Mouse (Mus musculus): ENCODE measurements around the gene Yae1d1. TPM values are rescaled to one million over a fixed set of nuclear protein-coding genes. Genes with fewer than 3 reads are reported as not detected.

Gene Yae1d1
- polyA plus RNA-seq (2016; fragmentation: Nextera tagmentation; extraction: Ambion mirVana), result 79.5 and 81.6 TPM in 2 replicates

- H3K9me3 ChIP-seq (replicated peaks), result no peaks in the 10 kb centered on the region
- H3K36me3 ChIP-seq, result 0 out of 2 replicates have a peak, but pooled peaks cover 3% of the 10 kb centered on the region
- peak within 1 kb of the TSS; percentile 76 for H3K27ac ChIP-seq
- H3K27me3 ChIP-seq, result no peaks in the 10 kb centered on the region
- peak within 1 kb of the TSS; percentile 81 for H3K4me3 ChIP-seq
- H3K4me1 ChIP-seq, result no peaks in the 10 kb centered on the region
- peak within 1 kb of the TSS; percentile 77 for H3K4me2 ChIP-seq (replicated peaks)
- ATAC-seq (ENCODE audit: low FRiP score), result peak; percentile 99
- under 1% methylated on average over 54 of the region's 54 CpGs for WGBS
- H3K9ac ChIP-seq, result peak within 1 kb of the TSS; percentile 74
Observed at GRCm38 (mm10) chr13:17992697-17993514, at the start of gene Yae1d1. Gene Yae1d1, minus strand, starts transcription at chr13:17993349.

GRCm38 (mm10) chr13:18038814-18039213 is 45.7 kb upstream of the Yae1d1 start:
- Histone ChIP-seq H3K27ac (no peak overlapping the region), H3K9me3 (replicated peaks) (no peaks in the 10 kb centered on the region), H3K27me3 (no peaks in the 10 kb centered on the region), H3K9ac (no peak overlapping the region), H3K36me3 (no peaks in the 10 kb centered on the region), H3K4me3 (no peak overlapping the region), H3K4me1 (no peaks in the 10 kb centered on the region), H3K4me2 (replicated peaks) (no peak overlapping the region)
- 77% methylated on average over 2 of the region's 2 CpGs for WGBS
- ATAC-seq (ENCODE audit: low FRiP score), result no peak

- H3K4me1 ChIP-seq, result no peaks in the 10 kb centered on the region
- H3K9me3 ChIP-seq (replicated peaks), result no peaks in the 10 kb centered on the region
- 76% methylated on average over 3 of the region's 3 CpGs for WGBS
- H3K27me3 ChIP-seq, result no peaks in the 10 kb centered on the region
- no peak for ATAC-seq (ENCODE audit: low FRiP score)
- no peak overlapping the region for H3K27ac ChIP-seq
- no peak overlapping the region for H3K4me2 ChIP-seq (replicated peaks)
- H3K4me3 ChIP-seq, result no peak overlapping the region
- H3K36me3 ChIP-seq, result no peaks in the 10 kb centered on the region
- no peak overlapping the region for H3K9ac ChIP-seq
Observed at GRCm38 (mm10) chr13:18016604-18017003, 23.5 kb upstream of the Yae1d1 start.

GRCm38 (mm10) chr13:18013205-18013604 is 20.1 kb upstream of the Yae1d1 start:
- ATAC-seq (ENCODE audit: low FRiP score), result no peak
- Histone ChIP-seq H3K9ac (no peak overlapping the region), H3K36me3 (no peaks in the 10 kb centered on the region), H3K9me3 (replicated peaks) (no peaks in the 10 kb centered on the region), H3K27ac (no peak overlapping the region), H3K27me3 (no peaks in the 10 kb centered on the region), H3K4me3 (no peak overlapping the region), H3K4me1 (no peaks in the 10 kb centered on the region), H3K4me2 (replicated peaks) (no peak overlapping the region)
- WGBS, result 80% methylated on average over 6 of the region's 6 CpGs

- no peaks in the 10 kb centered on the region for H3K36me3 ChIP-seq
- H3K9me3 ChIP-seq (replicated peaks), result no peaks in the 10 kb centered on the region
- no peaks in the 10 kb centered on the region for H3K27me3 ChIP-seq
- H3K4me1 ChIP-seq, result no peaks in the 10 kb centered on the region
- no peak overlapping the region for H3K27ac ChIP-seq
- H3K4me2 ChIP-seq (replicated peaks), result no peak overlapping the region
- no peak for ATAC-seq (ENCODE audit: low FRiP score)
- 81% methylated on average over 4 of the region's 4 CpGs for WGBS
- H3K9ac ChIP-seq, result no peak overlapping the region
- H3K4me3 ChIP-seq, result no peak overlapping the region
Observed at GRCm38 (mm10) chr13:18011055-18011454, 17.9 kb upstream of the Yae1d1 start.

- Histone ChIP-seq H3K36me3 (0 out of 2 replicates have a peak, but pooled peaks cover 3% of the 10 kb centered on the region), H3K9me3 (replicated peaks) (no peaks in the 10 kb centered on the region), H3K4me1 (no peaks in the 10 kb centered on the region), H3K4me3 (peak overlapping the region; percentile 81), H3K27me3 (no peaks in the 10 kb centered on the region), H3K4me2 (replicated peaks) (peak overlapping the region; percentile 77), H3K9ac (peak overlapping the region; percentile 47; the same call in 1 of the 2 replicates), H3K27ac (no peak overlapping the region)
- WGBS, result 39% methylated on average over 7 of the region's 7 CpGs
- ATAC-seq (ENCODE audit: low FRiP score), result peak; percentile 11; the same call in 1 of the 2 replicates
Observed at GRCm38 (mm10) chr13:17993515-17993847, 332 bp upstream of the Yae1d1 start.

GRCm38 (mm10) chr13:17992009-17992408 is 1.1 kb downstream of the Yae1d1 start:
- Histone ChIP-seq H3K4me2 (replicated peaks) (peak overlapping the region; percentile 77), H3K36me3 (peaks cover 11% of the 10 kb centered on the region), H3K4me1 (no peaks in the 10 kb centered on the region), H3K9ac (peak overlapping the region; percentile 74), H3K27ac (no peak overlapping the region), H3K27me3 (no peaks in the 10 kb centered on the region), H3K4me3 (peak overlapping the region; percentile 81; the same call in 1 of the 2 replicates), H3K9me3 (replicated peaks) (no peaks in the 10 kb centered on the region)
- no peak for ATAC-seq (ENCODE audit: low FRiP score)
- WGBS, result 82% methylated on average over 4 of the region's 4 CpGs

- Histone ChIP-seq H3K27me3 (no peaks in the 10 kb centered on the region), H3K4me2 (replicated peaks) (no peak overlapping the region), H3K4me1 (no peaks in the 10 kb centered on the region), H3K27ac (no peak overlapping the region), H3K9me3 (replicated peaks) (peaks cover 4% of the 10 kb centered on the region; the same call in 1 of the 2 replicates), H3K36me3 (peaks cover 41% of the 10 kb centered on the region), H3K9ac (no peak overlapping the region), H3K4me3 (no peak overlapping the region)
- 53% methylated on average over 4 of the region's 4 CpGs for WGBS
- ATAC-seq (ENCODE audit: low FRiP score), result no peak
Observed at GRCm38 (mm10) chr13:17983194-17983593, 10.0 kb downstream of the Yae1d1 start.

- no peak overlapping the region for H3K9ac ChIP-seq
- no peak overlapping the region for H3K4me2 ChIP-seq (replicated peaks)
- H3K9me3 ChIP-seq (replicated peaks), result peaks cover 4% of the 10 kb centered on the region; the same call in 1 of the 2 replicates
- H3K4me1 ChIP-seq, result no peaks in the 10 kb centered on the region
- H3K36me3 ChIP-seq, result peaks cover 39% of the 10 kb centered on the region
- H3K27ac ChIP-seq, result no peak overlapping the region
- ATAC-seq (ENCODE audit: low FRiP score), result no peak
- 83% methylated on average over 5 of the region's 5 CpGs for WGBS
- no peak overlapping the region for H3K4me3 ChIP-seq
- H3K27me3 ChIP-seq, result no peaks in the 10 kb centered on the region
Observed at GRCm38 (mm10) chr13:17982634-17983033, 10.5 kb downstream of the Yae1d1 start.

- no peaks in the 10 kb centered on the region for H3K27me3 ChIP-seq
- WGBS, result 85% methylated on average over 8 of the region's 8 CpGs
- no peak overlapping the region for H3K4me2 ChIP-seq (replicated peaks)
- H3K36me3 ChIP-seq, result 0 out of 2 replicates have a peak, but pooled peaks cover 5% of the 10 kb centered on the region
- no peak overlapping the region for H3K27ac ChIP-seq
- no peak overlapping the region for H3K4me3 ChIP-seq
- no peak for ATAC-seq (ENCODE audit: low FRiP score)
- no peaks in the 10 kb centered on the region for H3K4me1 ChIP-seq
- H3K9ac ChIP-seq, result no peak overlapping the region
- peaks cover 4% of the 10 kb centered on the region; the same call in 1 of the 2 replicates for H3K9me3 ChIP-seq (replicated peaks)
Observed at GRCm38 (mm10) chr13:17976854-17977739, 16.1 kb downstream of the Yae1d1 start.

GRCm38 (mm10) chr13:17975891-17976290 is 17.3 kb downstream of the Yae1d1 start:
- Histone ChIP-seq H3K27ac (no peak overlapping the region), H3K27me3 (no peaks in the 10 kb centered on the region), H3K36me3 (no peaks in the 10 kb centered on the region), H3K4me3 (no peak overlapping the region), H3K4me2 (replicated peaks) (no peak overlapping the region), H3K9ac (no peak overlapping the region), H3K9me3 (replicated peaks) (peaks cover 4% of the 10 kb centered on the region; the same call in 1 of the 2 replicates), H3K4me1 (no peaks in the 10 kb centered on the region)
- 75% methylated on average over 2 of the region's 2 CpGs for WGBS
- ATAC-seq (ENCODE audit: low FRiP score), result no peak

GRCm38 (mm10) chr13:17975457-17975856 is 17.7 kb downstream of the Yae1d1 start:
- Histone ChIP-seq H3K27me3 (no peaks in the 10 kb centered on the region), H3K9ac (no peak overlapping the region), H3K27ac (no peak overlapping the region), H3K4me1 (no peaks in the 10 kb centered on the region), H3K36me3 (no peaks in the 10 kb centered on the region), H3K9me3 (replicated peaks) (peaks cover 4% of the 10 kb centered on the region; the same call in 1 of the 2 replicates), H3K4me3 (no peak overlapping the region), H3K4me2 (replicated peaks) (no peak overlapping the region)
- 79% methylated on average over 1 of the region's 1 CpGs for WGBS
- no peak for ATAC-seq (ENCODE audit: low FRiP score)

All from hindbrain, embryonic 12.5 days (tissue).